Mouse (Mus musculus): ENCODE results near the gene Ocrl.

DNA sequence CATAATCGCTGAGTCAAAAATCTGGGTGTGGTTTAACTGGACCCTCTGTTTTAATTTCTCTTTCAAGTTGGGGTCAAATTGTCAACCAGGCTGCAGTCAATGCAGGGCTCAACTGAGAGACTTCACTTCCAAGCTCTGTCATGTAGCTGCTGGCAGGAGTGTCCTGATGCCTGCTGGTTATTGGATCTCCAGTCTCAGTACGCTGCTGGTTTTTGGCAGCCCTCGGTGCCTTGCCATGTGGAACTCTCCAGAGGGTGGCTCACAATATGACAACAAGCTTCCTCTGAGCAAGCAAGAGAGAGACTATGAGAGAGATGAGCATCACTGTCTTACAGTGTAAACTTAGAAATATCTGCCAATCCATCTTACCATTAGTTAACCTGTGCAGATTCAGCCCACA, 99.5 kb downstream of the Ocrl start:
- TF ChIP-seq POLR2A (IDR thresholded peaks at IDR 0.05; ENCODE audit: borderline replicate concordance, extremely low read depth, insufficient read depth, insufficient read length, poor library complexity, severe bottlenecking) (no peak), CTCF (IDR thresholded peaks at IDR 0.05; ENCODE audit: borderline replicate concordance, extremely low read depth, insufficient read depth, insufficient read length) (no peak)
